Mouse (Mus musculus): ENCODE results near the gene Olfr520. TPM values are rescaled to one million over a fixed set of nuclear protein-coding genes. Genes with fewer than 3 reads are reported as not detected.
"Not testable (repeated sequence)": the region's sequence is repeated elsewhere in the genome, so short reads cannot be mapped to it uniquely, and the experiment has no call there.

Gene Olfr520
- polyA plus RNA-seq, 1 experiment = not detected

GRCm38 (mm10) chr7:99711166-99711565 lies 18.9 kb upstream of the Olfr520 start, which contains the start of gene Slco2b1:
TSS of gene Slco2b1 (minus strand) at chr7:99711340.
- Histone ChIP-seq H3K27ac (ENCODE audit: insufficient read depth, low read depth, low read length) (no peak within 1 kb of the TSS), H3K36me3 (ENCODE audit: control insufficient read depth, insufficient read depth, low read length) (no peaks in the 10 kb centered on the region), H3K4me3 (ENCODE audit: low read depth, low read length) (no peak within 1 kb of the TSS), H3K4me1 (ENCODE audit: control insufficient read depth, insufficient read depth, insufficient read length, low read length) (peaks cover 35% of the 10 kb centered on the region), H3K27me3 (ENCODE audit: control insufficient read depth, insufficient read depth, low read length) (no peaks in the 10 kb centered on the region)
- WGBS = 76% methylated on average over 8 of the region's 8 CpGs
- TF ChIP-seq POLR2A (IDR thresholded peaks at IDR 0.05; ENCODE audit: low read depth, low read length) (no peak), CTCF (IDR thresholded peaks at IDR 0.05; ENCODE audit: extremely low read depth, insufficient read length, insufficient replicate concordance, low read depth, low read length) (no peak)

DNA sequence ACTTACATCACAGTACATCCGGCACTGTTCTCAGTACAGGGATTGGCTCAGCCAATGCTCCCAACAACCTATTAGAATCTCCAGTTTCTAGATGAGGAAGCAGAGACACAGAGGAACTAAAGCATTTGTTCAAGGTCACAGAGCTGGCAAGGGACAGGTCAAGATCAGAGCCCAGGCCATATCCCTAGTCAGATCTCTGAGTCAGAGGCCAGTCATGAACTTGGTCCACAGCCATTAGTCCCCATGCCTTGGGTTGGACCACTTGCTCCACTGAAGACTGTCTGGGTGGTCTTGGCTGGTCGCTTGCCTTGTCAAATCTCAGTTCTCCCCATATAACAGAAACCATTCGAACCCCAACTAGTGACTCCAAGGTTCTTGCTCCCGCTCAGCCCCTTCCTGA lies 17.6 kb upstream of the Olfr520 start:
- TF ChIP-seq CTCF (IDR thresholded peaks at IDR 0.05; ENCODE audit: extremely low read depth, insufficient read length, insufficient replicate concordance, low read depth, low read length) = no peak
- TF ChIP-seq POLR2A (IDR thresholded peaks at IDR 0.05; ENCODE audit: low read depth, low read length) = no peak
- no peak overlapping the region for H3K4me3 ChIP-seq (ENCODE audit: low read depth, low read length)
- H3K36me3 ChIP-seq (ENCODE audit: control insufficient read depth, insufficient read depth, low read length) = no peaks in the 10 kb centered on the region
- H3K4me1 ChIP-seq (ENCODE audit: control insufficient read depth, insufficient read depth, insufficient read length, low read length) = peaks cover 25% of the 10 kb centered on the region
- 96% methylated on average over 4 of the region's 4 CpGs for WGBS
- no peak overlapping the region for H3K27ac ChIP-seq (ENCODE audit: insufficient read depth, low read depth, low read length)
- no peaks in the 10 kb centered on the region for H3K27me3 ChIP-seq (ENCODE audit: control insufficient read depth, insufficient read depth, low read length)

- H3K4me1 ChIP-seq (ENCODE audit: control insufficient read depth, insufficient read depth, insufficient read length, low read length) = peaks cover 25% of the 10 kb centered on the region
- H3K36me3 ChIP-seq (ENCODE audit: control insufficient read depth, insufficient read depth, low read length) = no peaks in the 10 kb centered on the region
- H3K27me3 ChIP-seq (ENCODE audit: control insufficient read depth, insufficient read depth, low read length) = no peaks in the 10 kb centered on the region
- H3K27ac ChIP-seq (ENCODE audit: insufficient read depth, low read depth, low read length) = no peak overlapping the region
- H3K4me3 ChIP-seq (ENCODE audit: low read depth, low read length) = no peak overlapping the region
- 87% methylated on average over 2 of the region's 2 CpGs for WGBS
- TF ChIP-seq POLR2A (IDR thresholded peaks at IDR 0.05; ENCODE audit: low read depth, low read length) (no peak), CTCF (IDR thresholded peaks at IDR 0.05; ENCODE audit: extremely low read depth, insufficient read length, insufficient replicate concordance, low read depth, low read length) (no peak)
Measured at GRCm38 (mm10) chr7:99716536-99716935, 13.5 kb upstream of the Olfr520 start.

GRCm38 (mm10) chr7:99734612-99735011 lies 4.5 kb downstream of the Olfr520 start:
- Histone ChIP-seq H3K4me1 (ENCODE audit: control insufficient read depth, insufficient read depth, insufficient read length, low read length) (no peaks in the 10 kb centered on the region), H3K27ac (ENCODE audit: insufficient read depth, low read depth, low read length) (no peak overlapping the region), H3K27me3 (ENCODE audit: control insufficient read depth, insufficient read depth, low read length) (no peaks in the 10 kb centered on the region), H3K4me3 (ENCODE audit: low read depth, low read length) (no peak overlapping the region), H3K36me3 (ENCODE audit: control insufficient read depth, insufficient read depth, low read length) (no peaks in the 10 kb centered on the region)
- WGBS = 83% methylated on average over 2 of the region's 2 CpGs
- no peak for TF ChIP-seq CTCF (IDR thresholded peaks at IDR 0.05; ENCODE audit: extremely low read depth, insufficient read length, insufficient replicate concordance, low read depth, low read length)
- no peak for TF ChIP-seq POLR2A (IDR thresholded peaks at IDR 0.05; ENCODE audit: low read depth, low read length)

DNA sequence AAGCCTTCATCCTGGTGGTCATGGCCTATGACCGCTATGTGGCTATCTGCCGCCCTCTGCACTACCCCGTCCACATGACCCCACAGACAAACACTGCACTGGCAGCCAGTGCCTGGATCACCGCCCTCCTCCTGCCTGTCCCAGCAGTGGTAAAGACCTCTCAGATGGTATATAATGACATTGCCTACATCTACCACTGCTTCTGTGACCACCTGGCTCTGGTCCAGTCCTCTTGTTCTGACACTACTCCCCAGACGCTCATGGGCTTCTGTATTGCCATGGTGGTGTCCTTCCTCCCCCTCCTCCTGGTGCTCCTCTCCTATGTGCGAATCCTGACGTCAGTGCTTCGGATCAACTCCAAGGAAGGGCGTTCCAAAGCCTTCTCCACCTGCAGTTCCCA lies 5.4 kb downstream of the Olfr520 start:
- 92% methylated on average over 9 of the region's 9 CpGs for WGBS
- H3K36me3 ChIP-seq (ENCODE audit: control insufficient read depth, insufficient read depth, low read length); H3K4me1 ChIP-seq (ENCODE audit: control insufficient read depth, insufficient read depth, insufficient read length, low read length); H3K27me3 ChIP-seq (ENCODE audit: control insufficient read depth, insufficient read depth, low read length); H3K27ac ChIP-seq (ENCODE audit: insufficient read depth, low read depth, low read length); H3K4me3 ChIP-seq (ENCODE audit: low read depth, low read length): not testable (repeated sequence)

GRCm38 (mm10) chr7:99739276-99739675 lies 9.2 kb downstream of the Olfr520 start:
- no peaks in the 10 kb centered on the region for H3K4me1 ChIP-seq (ENCODE audit: control insufficient read depth, insufficient read depth, insufficient read length, low read length)
- H3K36me3 ChIP-seq (ENCODE audit: control insufficient read depth, insufficient read depth, low read length) = no peaks in the 10 kb centered on the region
- WGBS = 72% methylated on average over 9 of the region's 9 CpGs
- no peak overlapping the region for H3K4me3 ChIP-seq (ENCODE audit: low read depth, low read length)
- no peak overlapping the region for H3K27ac ChIP-seq (ENCODE audit: insufficient read depth, low read depth, low read length)
- no peaks in the 10 kb centered on the region for H3K27me3 ChIP-seq (ENCODE audit: control insufficient read depth, insufficient read depth, low read length)
- TF ChIP-seq CTCF (IDR thresholded peaks at IDR 0.05; ENCODE audit: extremely low read depth, insufficient read length, insufficient replicate concordance, low read depth, low read length) (no peak), POLR2A (IDR thresholded peaks at IDR 0.05; ENCODE audit: low read depth, low read length) (no peak)

DNA sequence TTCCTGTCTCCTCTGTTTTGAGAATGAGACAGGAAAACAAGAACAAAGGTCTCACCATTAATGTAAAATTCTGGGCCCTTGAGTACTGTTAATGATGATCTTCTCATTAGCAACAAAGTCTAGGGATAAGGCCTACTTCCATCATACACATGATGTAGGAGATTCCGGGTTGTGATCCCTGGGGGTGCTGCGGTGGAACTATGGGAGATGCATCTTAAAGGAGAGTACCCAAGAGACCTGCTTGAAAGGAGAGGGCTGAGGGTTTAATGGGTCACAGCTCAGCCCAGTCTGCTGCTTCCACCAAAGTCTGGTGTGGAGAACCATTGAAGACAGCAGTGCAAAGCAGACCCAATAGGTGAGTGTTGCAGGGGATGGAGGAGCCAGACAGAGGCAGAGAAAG lies 33.1 kb downstream of the Olfr520 start, which contains the start of gene Olfr521:
Gene Olfr521, plus strand, starts transcription at position 301 of the 400 bp plus-strand sequence.
- Histone ChIP-seq H3K4me1 (ENCODE audit: control insufficient read depth, insufficient read depth, insufficient read length, low read length) (no peaks in the 10 kb centered on the region), H3K36me3 (ENCODE audit: control insufficient read depth, insufficient read depth, low read length) (no peaks in the 10 kb centered on the region), H3K27ac (ENCODE audit: insufficient read depth, low read depth, low read length) (no peak within 1 kb of the TSS), H3K27me3 (ENCODE audit: control insufficient read depth, insufficient read depth, low read length) (no peaks in the 10 kb centered on the region), H3K4me3 (ENCODE audit: low read depth, low read length) (no peak within 1 kb of the TSS)
- whole genome bisulfite sequencing = 94% methylated on average over 2 of the region's 2 CpGs
- TF ChIP-seq POLR2A (IDR thresholded peaks at IDR 0.05; ENCODE audit: low read depth, low read length) (no peak), CTCF (IDR thresholded peaks at IDR 0.05; ENCODE audit: extremely low read depth, insufficient read length, insufficient replicate concordance, low read depth, low read length) (no peak)

DNA sequence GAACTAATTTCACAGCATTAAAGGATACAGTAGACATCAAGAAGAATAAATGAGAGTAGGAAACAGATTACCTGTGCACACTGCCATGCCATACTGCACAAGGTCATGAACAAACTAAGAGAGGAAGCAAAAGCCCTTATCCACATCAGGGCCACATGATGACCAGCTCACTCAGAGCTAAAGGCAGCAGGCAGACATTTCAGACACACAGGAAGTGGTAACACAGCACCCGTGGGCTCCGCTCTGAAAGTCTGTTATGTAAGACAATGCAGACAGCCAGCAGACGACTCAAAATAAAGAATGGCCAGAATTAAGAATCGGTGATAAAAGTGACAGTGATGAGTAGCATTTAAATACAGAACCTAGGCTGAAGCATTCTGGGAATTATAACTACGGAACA lies 51.3 kb downstream of the Olfr520 start:
- 66% methylated on average over 5 of the region's 5 CpGs for WGBS
- H3K27ac ChIP-seq (ENCODE audit: insufficient read depth, low read depth, low read length) = no peak overlapping the region
- TF ChIP-seq POLR2A (IDR thresholded peaks at IDR 0.05; ENCODE audit: low read depth, low read length) (no peak), CTCF (IDR thresholded peaks at IDR 0.05; ENCODE audit: extremely low read depth, insufficient read length, insufficient replicate concordance, low read depth, low read length) (no peak)

More for the DNA sequence above, 51.3 kb downstream of the Olfr520 start:
- H3K4me3 ChIP-seq (ENCODE audit: low read depth, low read length) = no peak overlapping the region
- no peaks in the 10 kb centered on the region for H3K4me1 ChIP-seq (ENCODE audit: control insufficient read depth, insufficient read depth, insufficient read length, low read length)
- no peaks in the 10 kb centered on the region for H3K27me3 ChIP-seq (ENCODE audit: control insufficient read depth, insufficient read depth, low read length)
- H3K36me3 ChIP-seq (ENCODE audit: control insufficient read depth, insufficient read depth, low read length) = no peaks in the 10 kb centered on the region

Measured in small intestine, adult 2 months (tissue).